Mouse (Mus musculus) skeletal muscle tissue, postnatal 0 days (tissue): ENCODE results near the gene Cenpp. TPM values are rescaled to one million over a fixed set of nuclear protein-coding genes. Genes with fewer than 3 reads are reported as not detected.

Experiments used
- polyA plus RNA-seq: library from polyadenylated mRNA; unstranded; fragments of >200 nt; fragmentation: Nextera tagmentation; extraction: Ambion mirVana; gene quantifications from 2 replicates; pipeline ENCODE4 v1.2.1, GENCODE M21; 2015

Gene Cenpp
- polyA plus RNA-seq: 10.7 and 11.2 TPM in 2 replicates

DNA sequence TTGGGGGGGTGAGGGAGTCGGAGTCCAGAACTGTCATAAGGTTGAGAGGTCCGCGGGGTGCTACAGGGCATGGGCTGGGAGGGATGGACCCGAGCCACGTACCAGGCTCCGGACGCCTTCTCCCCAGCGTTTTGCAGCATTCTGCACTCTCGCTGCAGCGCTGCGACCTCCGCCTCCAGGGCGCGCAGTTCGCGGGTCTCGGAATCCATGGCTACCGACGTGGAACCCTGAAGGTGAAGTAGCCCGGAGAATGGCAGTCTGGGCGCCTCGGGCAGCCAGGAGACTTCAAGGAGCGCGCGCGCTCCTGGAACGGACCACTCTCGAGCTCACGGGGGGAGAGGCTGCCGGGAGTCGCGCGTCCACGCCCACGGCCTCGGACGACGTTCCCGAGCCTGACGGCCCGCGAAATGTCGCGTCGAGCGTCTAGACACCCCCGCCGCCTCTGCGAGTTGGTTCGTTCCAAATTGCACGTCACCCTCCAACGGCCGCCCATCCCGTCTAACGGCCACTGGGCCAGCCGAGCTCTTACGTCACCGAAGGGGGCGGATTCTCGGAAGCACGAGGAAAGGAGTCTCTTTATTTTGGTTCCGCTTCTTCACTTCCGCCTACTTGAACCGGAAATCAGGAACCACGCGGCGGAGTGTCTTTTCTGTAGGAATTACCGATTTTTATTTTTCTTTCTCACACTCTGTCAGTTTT lies at the start of gene Cenpp, which contains the start of gene Nol8:
Gene Cenpp, minus strand, starts transcription at position 305 of the 699 bp plus-strand sequence.
Gene Nol8, plus strand, starts transcription at position 598 of the 699 bp plus-strand sequence.

DNA sequence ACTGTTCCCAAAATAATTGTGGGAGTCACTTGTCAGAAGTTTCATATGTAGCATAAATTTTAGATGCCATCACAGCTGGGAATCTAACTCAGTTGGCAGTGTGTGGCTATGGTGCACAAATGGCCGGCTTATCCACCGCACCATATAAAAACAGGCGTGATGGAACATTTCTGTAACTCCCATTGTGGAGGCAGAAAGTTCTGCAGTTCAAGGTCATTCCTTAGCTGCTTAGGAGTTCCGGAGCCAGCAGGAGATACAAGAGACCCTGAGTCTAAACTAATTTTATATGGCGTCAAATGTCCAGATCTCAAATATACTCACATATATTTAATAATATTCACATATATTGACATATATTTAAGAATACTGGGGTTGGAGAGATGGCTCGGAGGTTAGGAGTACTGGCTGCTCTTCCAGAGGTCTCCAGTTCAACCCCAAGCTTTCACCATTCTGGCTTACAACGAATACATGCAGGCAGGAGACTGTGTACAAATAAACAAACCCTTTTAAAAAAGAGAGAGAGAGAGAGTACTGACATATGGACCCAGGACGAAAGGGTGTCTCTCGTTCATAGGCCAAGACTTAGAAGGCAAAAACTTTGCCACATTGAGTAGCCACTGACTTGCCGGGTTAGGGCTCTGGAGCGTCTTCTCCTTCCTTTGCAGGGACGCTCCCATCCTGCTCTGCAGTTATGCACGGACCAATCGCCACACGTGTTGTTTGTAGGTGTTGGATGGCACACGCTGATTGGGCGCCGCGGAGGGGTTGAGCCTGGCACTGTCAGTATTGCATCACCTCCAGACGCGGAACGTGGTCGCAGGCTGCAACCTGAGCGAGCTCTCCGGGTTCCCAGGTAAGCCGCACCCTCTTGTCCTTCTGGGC lies 29.0 kb upstream of the Cenpp start, which contains the start of gene Iars:
Gene Iars, plus strand, starts transcription at position 750 of the 882 bp plus-strand sequence.

DNA sequence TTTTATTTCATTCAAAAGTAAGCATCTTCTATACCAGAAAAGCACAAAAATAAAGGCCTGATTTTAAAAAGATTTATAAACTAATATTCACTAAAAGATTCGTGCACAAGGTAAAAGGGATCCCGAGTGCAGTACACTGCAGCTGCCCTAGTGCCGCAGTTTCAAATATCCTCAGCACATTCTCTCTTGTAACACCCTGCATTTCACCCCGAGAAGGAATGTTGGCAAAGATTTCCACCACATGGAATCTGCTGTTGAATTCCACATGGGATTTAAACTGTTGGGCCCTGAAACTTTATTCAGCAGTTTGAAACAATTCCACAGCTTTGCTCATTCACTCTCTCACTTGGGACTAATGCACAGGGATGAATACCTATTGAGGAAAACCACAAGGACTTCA lies 44.9 kb downstream of the Cenpp start, which contains the start of gene Ogn:
Gene Ogn, plus strand, starts transcription at position 333 of the 400 bp plus-strand sequence.

DNA sequence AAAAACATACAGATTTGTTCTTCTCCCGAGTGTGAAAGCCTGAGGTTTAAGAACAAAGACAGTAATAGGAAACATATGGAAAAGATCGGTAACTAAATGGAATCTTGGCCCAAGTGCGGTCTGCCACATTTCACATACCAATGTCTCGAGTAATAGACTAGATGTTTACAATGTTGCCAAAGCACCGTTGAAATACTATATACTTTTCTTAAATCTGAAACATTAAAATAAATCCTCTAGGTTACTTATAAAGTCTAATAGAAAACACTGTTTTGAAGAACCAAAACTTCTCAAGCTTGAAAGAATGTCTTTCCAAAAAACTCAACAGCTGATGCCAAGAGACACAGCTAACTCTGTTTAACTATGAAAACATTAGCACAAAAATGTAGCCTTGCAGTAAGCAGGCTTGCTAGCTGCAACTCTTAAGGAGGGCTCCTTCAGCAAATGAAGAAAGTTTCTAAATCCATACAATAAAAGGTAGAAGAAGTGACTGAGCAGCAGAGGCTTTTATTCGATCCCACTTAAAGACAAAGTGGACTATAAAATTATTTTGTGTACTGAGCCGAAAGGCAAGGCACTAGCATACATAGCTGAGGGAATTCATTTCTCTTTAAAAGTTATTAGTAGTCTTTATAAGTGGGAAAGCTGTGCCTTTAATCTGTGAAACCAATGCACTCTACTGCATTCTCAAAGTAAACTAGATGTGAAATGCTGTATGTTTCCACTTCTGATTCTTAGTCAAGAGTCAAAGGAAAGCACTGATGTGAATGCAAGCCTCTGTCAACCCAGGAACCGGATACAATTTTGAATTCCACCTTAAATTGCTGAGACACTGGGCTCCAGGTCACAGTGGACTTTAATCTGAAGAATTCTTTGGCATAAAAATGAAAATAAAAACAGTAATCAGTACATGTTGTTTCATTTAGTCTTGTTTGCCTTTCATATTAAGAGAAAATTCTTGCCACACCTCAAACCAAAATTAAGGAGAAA lies 70.7 kb downstream of the Cenpp start, which contains the start of gene Omd:
Gene Omd, plus strand, starts transcription at position 922 of the 990 bp plus-strand sequence.

DNA sequence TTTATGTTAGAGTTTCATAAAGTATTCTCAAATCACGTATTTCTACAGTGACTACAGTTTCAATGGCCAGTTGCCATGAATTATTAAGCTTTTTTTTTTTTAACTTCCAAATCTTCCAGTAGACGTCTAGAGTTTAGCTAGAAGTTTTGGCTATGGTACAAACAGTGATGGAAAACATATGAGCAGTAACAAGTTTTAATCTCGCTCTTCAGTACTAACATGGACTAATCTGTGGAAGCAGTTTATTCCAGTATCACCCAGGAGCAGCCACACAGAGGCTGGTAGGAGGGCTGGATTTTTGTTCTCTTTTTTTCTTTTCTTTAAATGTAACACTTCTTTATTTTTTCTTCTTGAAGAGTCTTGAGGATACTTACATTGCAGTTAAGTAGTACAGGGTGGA lies 108.3 kb downstream of the Cenpp start, which contains the start of gene Aspn:
Gene Aspn, plus strand, starts transcription at position 165 of the 400 bp plus-strand sequence.

DNA sequence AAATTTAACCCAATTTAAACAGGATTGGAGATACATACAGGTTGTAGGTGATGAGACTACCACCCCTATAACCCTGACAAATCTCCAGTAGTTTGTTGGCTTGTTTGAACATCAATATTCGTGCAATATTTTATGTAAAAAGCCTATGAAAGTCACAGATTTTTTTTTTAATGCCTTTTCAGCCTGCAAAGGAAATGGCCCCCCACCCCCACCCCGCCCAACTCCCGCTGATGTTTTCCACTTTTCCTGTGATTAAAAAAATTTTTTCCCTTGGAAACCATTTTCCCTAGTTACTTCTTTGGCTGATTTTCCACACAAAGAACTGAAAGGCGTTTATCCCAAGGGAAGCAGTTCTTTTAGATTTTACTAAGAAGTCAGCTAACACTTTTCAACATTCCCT lies 148.1 kb downstream of the Cenpp start, which contains the start of gene Ecm2:
Gene Ecm2, plus strand, starts transcription at position 301 of the 400 bp plus-strand sequence.

DNA sequence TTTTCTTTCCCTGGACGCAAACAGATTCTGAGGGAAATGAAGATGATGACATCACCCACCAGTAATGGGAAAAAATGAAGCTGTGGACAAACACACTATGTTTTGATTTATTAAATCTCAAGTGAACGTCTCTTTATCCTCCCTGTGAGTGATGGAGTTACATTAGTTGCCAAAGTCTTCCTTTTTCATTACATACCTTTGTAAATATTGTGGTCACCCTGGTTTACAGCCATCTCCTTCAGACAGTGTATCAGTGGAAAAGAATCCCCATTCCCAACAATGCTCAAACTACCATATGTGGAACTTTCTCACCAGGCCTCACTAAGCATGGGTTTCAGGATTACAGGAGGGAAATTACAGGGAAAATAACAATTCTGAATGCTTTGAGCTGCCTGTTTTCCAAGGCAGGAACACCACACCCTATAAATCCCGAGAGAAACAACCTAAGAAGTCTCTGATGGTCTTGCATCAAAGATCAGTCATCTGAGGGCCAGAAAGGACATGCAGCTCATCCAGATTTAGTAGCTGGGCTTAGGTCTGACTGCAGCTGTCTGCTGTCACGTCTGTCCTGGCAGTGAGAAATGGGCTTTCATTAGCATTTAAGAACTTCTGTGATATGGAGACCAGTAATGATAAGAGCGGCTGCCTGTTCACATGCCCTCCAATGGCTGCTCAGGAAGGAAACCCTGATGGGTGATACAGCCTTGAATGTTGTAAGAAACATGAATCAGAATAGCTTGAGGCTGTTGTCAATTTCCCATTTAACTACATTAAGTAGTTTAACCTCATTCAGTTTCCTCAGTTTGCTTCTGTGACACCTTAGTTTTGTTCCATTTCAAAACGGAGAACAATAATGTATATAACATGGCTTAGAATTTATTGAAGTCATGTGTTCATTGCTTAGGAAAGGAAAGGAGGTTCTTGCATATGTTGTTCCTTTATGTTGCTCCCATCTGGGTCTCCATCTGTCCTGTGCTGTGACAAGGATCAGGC lies 159.9 kb downstream of the Cenpp start, which contains the start of gene Tes3-ps:
Gene Tes3-ps, plus strand, starts transcription at position 943 of the 993 bp plus-strand sequence.

DNA sequence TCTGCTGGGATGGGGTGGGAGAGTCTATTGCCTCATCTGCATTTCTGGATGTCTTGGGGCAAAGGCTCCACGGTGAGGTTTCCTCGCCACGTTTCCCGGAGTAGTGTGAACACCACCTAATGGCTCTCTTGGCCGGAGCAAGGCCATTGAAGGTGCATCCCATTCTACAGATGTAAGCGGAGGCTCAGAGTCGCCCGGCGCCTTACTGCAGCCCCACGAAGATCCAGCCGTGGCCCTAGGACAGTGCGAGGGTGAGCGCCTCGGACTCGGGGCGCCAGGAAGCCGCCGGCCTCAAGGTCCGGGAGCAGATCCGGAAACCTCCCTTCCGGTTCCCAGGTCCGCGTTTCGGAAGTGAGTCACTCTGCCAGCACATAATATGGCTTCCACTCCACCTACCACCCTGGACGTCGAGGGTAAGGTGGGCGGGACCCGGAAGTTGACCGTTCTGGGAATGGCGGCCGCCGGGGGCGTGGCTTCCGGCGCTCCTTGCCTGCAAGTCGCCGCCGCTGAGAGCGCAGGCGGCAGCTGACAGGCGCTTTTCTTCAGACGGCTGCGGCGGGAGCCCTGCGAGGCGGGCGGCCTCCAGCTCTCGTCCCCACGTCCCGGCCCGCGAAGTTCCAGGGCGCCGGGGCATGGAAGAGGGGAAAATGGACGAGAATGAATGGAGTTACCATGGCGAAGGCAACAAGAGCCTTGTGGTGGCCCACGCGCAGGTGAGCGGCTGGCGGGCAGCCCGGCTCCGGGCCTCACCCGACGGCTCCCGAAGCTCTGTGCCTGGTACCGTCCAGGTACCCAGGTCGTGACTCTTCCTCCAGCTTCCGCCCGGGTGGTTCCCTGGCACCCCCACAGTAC lies 231.6 kb downstream of the Cenpp start, which contains the start of gene Ippk:
Gene Ippk, plus strand, starts transcription at position 496 of the 852 bp plus-strand sequence.

Other genes with a start within 250 kb of the Cenpp start
- 8.5 and 8.6 TPM in 2 replicates for gene Ippk, start 231.5 kb downstream of the Cenpp start, polyA plus RNA-seq
- gene Tes3-ps, start 159.5 kb downstream of the Cenpp start, polyA plus RNA-seq: 0.56 TPM in 2 replicates
- 3.9 TPM in 2 replicates for gene Ecm2, start 148.0 kb downstream of the Cenpp start, polyA plus RNA-seq
- gene Aspn, start 108.3 kb downstream of the Cenpp start, polyA plus RNA-seq: 190 and 261 TPM in 2 replicates
- 0.95 and 1.0 TPM in 2 replicates for gene Omd, start 70.3 kb downstream of the Cenpp start, polyA plus RNA-seq
- 177 and 186 TPM in 2 replicates for gene Ogn, start 44.7 kb downstream of the Cenpp start, polyA plus RNA-seq
- gene Nol8, start 293 bp upstream of the Cenpp start, polyA plus RNA-seq: 6.5 and 8.0 TPM in 2 replicates
- gene Iars, start 29.3 kb upstream of the Cenpp start, polyA plus RNA-seq: 24.6 and 25.8 TPM in 2 replicates
- gene Gm30302, start 146.2 kb upstream of the Cenpp start, polyA plus RNA-seq: not detected in 2 replicates